Mouse (Mus musculus): Measurements from ENCODE around the gene Rnf5. TPM values are rescaled to one million over a fixed set of nuclear protein-coding genes. Genes with fewer than 3 reads are reported as not detected.

Gene Rnf5
- polyA plus RNA-seq, 1 experiment, result 37.1 TPM

GRCm38 (mm10) chr17:34587423-34587811, 16.1 kb downstream of the Rnf5 start:
- Histone ChIP-seq H3ac (ENCODE audit: control insufficient read depth, insufficient read length) (peak overlapping the region; percentile 46), H3K27me3 (ENCODE audit: control insufficient read depth, insufficient read depth, insufficient read length) (no peaks in the 10 kb centered on the region)
- TF ChIP-seq MAX (IDR thresholded peaks at IDR 0.05; ENCODE audit: low read depth), result no peak
- TF ChIP-seq CEBPB (IDR thresholded peaks at IDR 0.05; ENCODE audit: insufficient read depth, poor library complexity, severe bottlenecking), result no peak
- peak; percentile 97 for TF ChIP-seq POLR2A (IDR thresholded peaks at IDR 0.05; ENCODE audit: insufficient read length, low read depth)
- TF ChIP-seq REST (IDR thresholded peaks at IDR 0.05; ENCODE audit: insufficient read depth, insufficient read length), result no peak
- peak in 1 of 3 experiments; percentile 3 for TF ChIP-seq MYOD1 (IDR thresholded peaks at IDR 0.05; ENCODE audit: control insufficient read depth in 1 of 3, insufficient read length in 2 of 3, low read depth in 2 of 3)
- no peak for TF ChIP-seq TCF3 (IDR thresholded peaks at IDR 0.05; ENCODE audit: insufficient read length, low read depth)
- peak; percentile 34 for TF ChIP-seq SRF (IDR thresholded peaks at IDR 0.05; ENCODE audit: control insufficient read depth, insufficient read length, low read depth)
- TF ChIP-seq MYOG (IDR thresholded peaks at IDR 0.05; ENCODE audit: control insufficient read depth in 1 of 3, insufficient read depth in 1 of 3, insufficient read length in 2 of 3, low read depth in 2 of 3), result peak in 2 of 3 experiments; percentile 6 to 24
- TF ChIP-seq POLR2AphosphoS2 (IDR thresholded peaks at IDR 0.05; ENCODE audit: insufficient read length, low read depth), result peak; percentile 99
- TF ChIP-seq E2F4 (IDR thresholded peaks at IDR 0.05; ENCODE audit: insufficient read depth), result no peak

DNA sequence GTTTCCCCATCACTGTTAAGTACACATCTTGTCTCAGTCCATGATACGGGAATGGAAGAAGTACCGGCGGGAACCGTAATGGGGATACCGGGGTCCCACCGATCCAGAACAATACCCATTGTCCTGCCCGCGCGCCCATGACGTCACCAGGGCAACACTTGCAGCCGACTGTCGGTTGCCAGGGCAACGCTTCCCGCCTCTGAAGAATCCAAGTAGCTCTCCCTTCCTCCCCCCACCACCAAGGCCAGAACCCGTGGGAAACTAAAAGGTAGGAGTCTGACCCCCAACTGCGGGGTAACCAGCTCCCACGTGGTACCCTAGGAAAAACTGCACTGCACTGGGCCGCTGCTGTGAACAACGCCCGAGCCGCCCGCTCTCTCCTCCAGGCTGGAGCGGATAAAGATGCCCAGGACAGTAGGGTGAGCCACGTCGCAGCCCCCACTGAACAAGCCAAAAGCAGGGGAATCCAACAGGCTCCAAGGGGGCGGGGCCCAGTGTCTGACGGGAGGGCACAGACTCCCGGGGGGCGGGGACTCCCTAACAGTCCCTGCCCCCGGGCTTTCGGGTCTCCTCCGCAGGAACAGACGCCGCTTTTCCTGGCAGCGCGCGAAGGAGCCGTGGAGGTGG, 16.6 kb downstream of the Rnf5 start:
- no peaks in the 10 kb centered on the region for H3K36me3 ChIP-seq (ENCODE audit: control insufficient read depth, insufficient read depth)
- peak; percentile 40 for TF ChIP-seq POLR2AphosphoS2 (IDR thresholded peaks at IDR 0.05; ENCODE audit: insufficient read length, low read depth)
- TF ChIP-seq REST (IDR thresholded peaks at IDR 0.05; ENCODE audit: insufficient read depth, insufficient read length), result no peak
- H3K79me2 ChIP-seq (ENCODE audit: control insufficient read depth, insufficient read depth), result no peaks in the 10 kb centered on the region
- peak overlapping the region; percentile 46 for H3K4me3 ChIP-seq
- no peaks in the 10 kb centered on the region for H3K27me3 ChIP-seq (ENCODE audit: control insufficient read depth, insufficient read depth, insufficient read length)
- H3K4me2 ChIP-seq (ENCODE audit: low read depth), result peak overlapping the region; percentile 100
- peak overlapping the region; percentile 46 for H3ac ChIP-seq (ENCODE audit: control insufficient read depth, insufficient read length)

More at GRCm38 (mm10) chr17:34587423-34587811, 16.1 kb downstream of the Rnf5 start:
- peak overlapping the region; percentile 100 for H3K4me2 ChIP-seq (ENCODE audit: low read depth)
- H3K79me2 ChIP-seq (ENCODE audit: control insufficient read depth, insufficient read depth), result no peaks in the 10 kb centered on the region
- H3K4me3 ChIP-seq, result peak overlapping the region; percentile 46
- H3K36me3 ChIP-seq (ENCODE audit: control insufficient read depth, insufficient read depth), result no peaks in the 10 kb centered on the region

GRCm38 (mm10) chr17:34585877-34586771, 17.4 kb downstream of the Rnf5 start:
- Histone ChIP-seq H3K4me2 (ENCODE audit: low read depth) (peak overlapping the region; percentile 100), H3K36me3 (ENCODE audit: control insufficient read depth, insufficient read depth) (no peaks in the 10 kb centered on the region), H3K27me3 (ENCODE audit: control insufficient read depth, insufficient read depth, insufficient read length) (peaks cover 3% of the 10 kb centered on the region), H3ac (ENCODE audit: control insufficient read depth, insufficient read length) (peak overlapping the region; percentile 46), H3K79me2 (ENCODE audit: control insufficient read depth, insufficient read depth) (no peaks in the 10 kb centered on the region), H3K4me3 (peak overlapping the region; percentile 46)
- TF ChIP-seq MYOG (IDR thresholded peaks at IDR 0.05; ENCODE audit: control insufficient read depth in 1 of 3, insufficient read depth in 1 of 3, insufficient read length in 2 of 3, low read depth in 2 of 3) (no peak), REST (IDR thresholded peaks at IDR 0.05; ENCODE audit: insufficient read depth, insufficient read length) (no peak), SRF (IDR thresholded peaks at IDR 0.05; ENCODE audit: control insufficient read depth, insufficient read length, low read depth) (no peak), POLR2AphosphoS2 (IDR thresholded peaks at IDR 0.05; ENCODE audit: insufficient read length, low read depth) (no peak), TCF12 (IDR thresholded peaks at IDR 0.05; ENCODE audit: insufficient read depth, poor library complexity, severe bottlenecking) (no peak), TCF3 (IDR thresholded peaks at IDR 0.05; ENCODE audit: insufficient read length, low read depth) (no peak), MAX (IDR thresholded peaks at IDR 0.05; ENCODE audit: low read depth) (no peak), E2F4 (IDR thresholded peaks at IDR 0.05; ENCODE audit: insufficient read depth) (no peak), POLR2A (IDR thresholded peaks at IDR 0.05; ENCODE audit: insufficient read length, low read depth) (no peak), MYOD1 (IDR thresholded peaks at IDR 0.05; ENCODE audit: control insufficient read depth in 1 of 3, insufficient read length in 2 of 3, low read depth in 2 of 3) (no peak), USF1 (IDR thresholded peaks at IDR 0.05; ENCODE audit: low read depth) (no peak), CEBPB (IDR thresholded peaks at IDR 0.05; ENCODE audit: insufficient read depth, poor library complexity, severe bottlenecking) (no peak)

DNA sequence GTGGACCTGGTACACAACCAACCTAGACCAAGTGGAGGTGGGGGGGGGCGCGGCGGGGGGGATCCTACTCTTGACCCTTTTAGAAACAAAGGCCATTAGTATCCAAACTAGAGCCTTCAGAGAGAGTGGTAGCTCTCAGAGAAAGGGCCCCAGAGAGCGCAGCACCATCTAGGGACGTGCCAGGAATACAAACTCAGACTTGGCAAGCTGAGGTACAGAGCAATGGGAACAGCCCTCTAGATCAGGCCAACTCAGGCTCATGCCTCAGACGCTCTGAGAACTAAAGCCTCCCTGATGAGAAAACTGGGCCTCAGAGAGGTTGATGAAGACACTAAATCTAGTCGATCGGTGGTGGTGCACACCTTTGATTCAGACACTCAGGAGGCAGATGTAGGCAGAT, 18.4 kb downstream of the Rnf5 start:
- peaks cover 9% of the 10 kb centered on the region for H3K27me3 ChIP-seq (ENCODE audit: control insufficient read depth, insufficient read depth, insufficient read length)
- no peak overlapping the region for H3K4me2 ChIP-seq (ENCODE audit: low read depth)
- no peak for TF ChIP-seq CEBPB (IDR thresholded peaks at IDR 0.05; ENCODE audit: insufficient read depth, poor library complexity, severe bottlenecking)
- no peak for TF ChIP-seq USF1 (IDR thresholded peaks at IDR 0.05; ENCODE audit: low read depth)
- no peak for TF ChIP-seq E2F4 (IDR thresholded peaks at IDR 0.05; ENCODE audit: insufficient read depth)
- no peak for TF ChIP-seq TCF12 (IDR thresholded peaks at IDR 0.05; ENCODE audit: insufficient read depth, poor library complexity, severe bottlenecking)
- no peak for TF ChIP-seq REST (IDR thresholded peaks at IDR 0.05; ENCODE audit: insufficient read depth, insufficient read length)
- TF ChIP-seq POLR2AphosphoS2 (IDR thresholded peaks at IDR 0.05; ENCODE audit: insufficient read length, low read depth), result no peak
- no peak for TF ChIP-seq SRF (IDR thresholded peaks at IDR 0.05; ENCODE audit: control insufficient read depth, insufficient read length, low read depth)
- TF ChIP-seq MYOD1 (IDR thresholded peaks at IDR 0.05; ENCODE audit: control insufficient read depth in 1 of 3, insufficient read length in 2 of 3, low read depth in 2 of 3), result no peak
- no peaks in the 10 kb centered on the region for H3K79me2 ChIP-seq (ENCODE audit: control insufficient read depth, insufficient read depth)
- no peak overlapping the region for H3ac ChIP-seq (ENCODE audit: control insufficient read depth, insufficient read length)
- no peak overlapping the region for H3K4me3 ChIP-seq
- H3K36me3 ChIP-seq (ENCODE audit: control insufficient read depth, insufficient read depth), result no peaks in the 10 kb centered on the region

Measured in myocyte (in vitro differentiated cells).